Mouse (Mus musculus): Measurements from ENCODE around the gene Fam126b. TPM values are rescaled to one million over a fixed set of nuclear protein-coding genes. Genes with fewer than 3 reads are reported as not detected.
"Not testable (repeated sequence)": the region's sequence is repeated elsewhere in the genome, so short reads cannot be mapped to it uniquely, and the experiment has no call there.

Fam126b gene
- polyA plus RNA-seq, 1 experiment from 2014 or later: 8.0 TPM

GRCm38 (mm10) chr1:58560370-58560769 lies 25.8 kb downstream of the Fam126b start:
- not testable (repeated sequence) for ATAC-seq (replicated peaks; ENCODE audit: low FRiP score); DNase-seq (ENCODE audit: low spot score); H3K9ac ChIP-seq (ENCODE audit: low read length); H3K4me3 ChIP-seq (ENCODE audit: low read depth, low read length); H3K27ac ChIP-seq (ENCODE audit: low read depth, low read length); H3K4me1 ChIP-seq (replicated peaks; ENCODE audit: control insufficient read depth, insufficient read depth, low read length); H3K4me2 ChIP-seq (ENCODE audit: low read depth, low read length, severe bottlenecking); H3K9me3 ChIP-seq (ENCODE audit: control insufficient read depth, low read length); H3K27me3 ChIP-seq (ENCODE audit: control insufficient read depth, insufficient read depth, low read length); H3K36me3 ChIP-seq (ENCODE audit: control insufficient read depth, insufficient read depth, low read length)
- WGBS: 89% methylated on average over 6 of the region's 6 CpGs

DNA sequence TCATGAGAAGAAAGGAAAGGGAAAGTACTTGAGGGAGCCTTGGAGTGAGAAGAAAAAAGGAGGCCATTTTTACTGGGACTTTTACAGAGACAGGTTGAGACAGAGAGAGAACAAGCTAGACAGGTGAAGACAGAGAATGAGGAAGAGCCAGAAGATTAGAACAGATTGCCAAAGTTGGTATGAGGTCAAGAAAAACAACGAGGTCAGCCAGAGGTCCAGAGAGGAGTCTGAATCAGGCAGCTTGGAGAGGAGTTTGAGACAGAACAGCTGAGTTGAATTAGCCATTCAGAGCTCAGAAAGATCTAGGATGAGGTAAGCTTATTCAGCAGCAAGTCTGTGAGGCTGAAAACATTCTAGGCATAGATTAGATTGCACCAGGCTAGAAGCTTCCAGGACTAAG lies 44.7 kb downstream of the Fam126b start:
- Histone ChIP-seq H3K27ac (ENCODE audit: low read depth, low read length) (no peak overlapping the region), H3K4me1 (replicated peaks; ENCODE audit: control insufficient read depth, insufficient read depth, low read length) (no peaks in the 10 kb centered on the region), H3K9me3 (ENCODE audit: control insufficient read depth, low read length) (no peaks in the 10 kb centered on the region), H3K36me3 (ENCODE audit: control insufficient read depth, insufficient read depth, low read length) (no peaks in the 10 kb centered on the region), H3K27me3 (ENCODE audit: control insufficient read depth, insufficient read depth, low read length) (no peaks in the 10 kb centered on the region), H3K9ac (ENCODE audit: low read length) (no peak overlapping the region), H3K4me3 (ENCODE audit: low read depth, low read length) (no peak overlapping the region), H3K4me2 (ENCODE audit: low read depth, low read length, severe bottlenecking) (no peak overlapping the region)
- DNase-seq (ENCODE audit: low spot score): no peak
- WGBS: 75% methylated on average over 1 of the region's 1 CpGs
- no peak for ATAC-seq (replicated peaks; ENCODE audit: low FRiP score)

DNA sequence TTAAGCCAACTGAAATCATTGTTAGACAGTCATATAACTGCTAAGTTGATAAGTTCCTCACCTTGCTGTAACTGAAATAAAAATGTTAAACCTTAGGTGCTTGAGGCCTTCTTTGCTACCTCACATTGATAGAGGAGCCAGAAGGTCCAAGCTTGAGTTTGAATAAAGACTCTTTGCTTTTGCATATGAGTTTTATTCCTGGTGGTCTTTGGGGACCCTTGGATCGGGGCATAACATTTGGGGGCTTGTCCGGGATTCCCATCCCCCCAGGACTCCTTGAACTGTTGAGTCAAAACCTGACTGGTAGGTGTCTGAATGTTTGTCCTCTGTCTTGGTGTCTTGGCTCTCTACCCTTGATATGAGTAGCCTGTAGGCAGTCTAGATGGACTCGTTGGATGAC lies 78.9 kb downstream of the Fam126b start:
- peaks cover 3% of the 10 kb centered on the region for H3K36me3 ChIP-seq (ENCODE audit: control insufficient read depth, insufficient read depth, low read length)
- H3K4me2 ChIP-seq (ENCODE audit: low read depth, low read length, severe bottlenecking): no peak overlapping the region
- no peaks in the 10 kb centered on the region for H3K27me3 ChIP-seq (ENCODE audit: control insufficient read depth, insufficient read depth, low read length)
- peaks cover 13% of the 10 kb centered on the region for H3K9me3 ChIP-seq (ENCODE audit: control insufficient read depth, low read length)
- no peak overlapping the region for H3K9ac ChIP-seq (ENCODE audit: low read length)
- 92% methylated on average over 3 of the region's 3 CpGs for WGBS
- DNase-seq (ENCODE audit: low spot score): no peak
- no peaks in the 10 kb centered on the region; the same call in 1 of the 2 replicates for H3K4me1 ChIP-seq (replicated peaks; ENCODE audit: control insufficient read depth, insufficient read depth, low read length)
- no peak for ATAC-seq (replicated peaks; ENCODE audit: low FRiP score)
- no peak overlapping the region for H3K4me3 ChIP-seq (ENCODE audit: low read depth, low read length)
- no peak overlapping the region for H3K27ac ChIP-seq (ENCODE audit: low read depth, low read length)

- peak within 1 kb of the TSS; percentile 67 for H3K4me2 ChIP-seq (ENCODE audit: low read depth, low read length, severe bottlenecking)
- peak within 1 kb of the TSS; percentile 84 for H3K9ac ChIP-seq (ENCODE audit: low read length)
- ATAC-seq (replicated peaks; ENCODE audit: low FRiP score) (peak; percentile 99), DNase-seq (ENCODE audit: low spot score) (peak; percentile 93)
- H3K9me3 ChIP-seq (ENCODE audit: control insufficient read depth, low read length): peaks cover 13% of the 10 kb centered on the region
- H3K36me3 ChIP-seq (ENCODE audit: control insufficient read depth, insufficient read depth, low read length): peaks cover 5% of the 10 kb centered on the region
- WGBS: 1% methylated on average over 64 of the region's 64 CpGs
- H3K27ac ChIP-seq (ENCODE audit: low read depth, low read length): peak within 1 kb of the TSS; percentile 61; the same call in 1 of the 2 replicates
- H3K4me1 ChIP-seq (replicated peaks; ENCODE audit: control insufficient read depth, insufficient read depth, low read length): no peaks in the 10 kb centered on the region; the same call in 1 of the 2 replicates
- H3K27me3 ChIP-seq (ENCODE audit: control insufficient read depth, insufficient read depth, low read length): no peaks in the 10 kb centered on the region
- peak within 1 kb of the TSS; percentile 86 for H3K4me3 ChIP-seq (ENCODE audit: low read depth, low read length)
These were observed 81.4 kb downstream of the Fam126b start, which contains the start of gene Orc2 for GRCm38 (mm10) chr1:58504577-58505254. Orc2 (minus strand) TSS chr1:58505109.

- Histone ChIP-seq H3K27ac (ENCODE audit: low read depth, low read length) (no peak overlapping the region), H3K4me2 (ENCODE audit: low read depth, low read length, severe bottlenecking) (peak overlapping the region; percentile 67), H3K27me3 (ENCODE audit: control insufficient read depth, insufficient read depth, low read length) (no peaks in the 10 kb centered on the region), H3K36me3 (ENCODE audit: control insufficient read depth, insufficient read depth, low read length) (peaks cover 7% of the 10 kb centered on the region), H3K9ac (ENCODE audit: low read length) (peak overlapping the region; percentile 84), H3K4me3 (ENCODE audit: low read depth, low read length) (peak overlapping the region; percentile 86), H3K9me3 (ENCODE audit: control insufficient read depth, low read length) (peaks cover 13% of the 10 kb centered on the region), H3K4me1 (replicated peaks; ENCODE audit: control insufficient read depth, insufficient read depth, low read length) (no peaks in the 10 kb centered on the region; the same call in 1 of the 2 replicates)
- 26% methylated on average over 9 of the region's 9 CpGs for WGBS
- no peak for ATAC-seq (replicated peaks; ENCODE audit: low FRiP score)
- DNase-seq (ENCODE audit: low spot score): no peak
These were observed 82.2 kb downstream of the Fam126b start for GRCm38 (mm10) chr1:58503793-58504370.

GRCm38 (mm10) chr1:58503134-58503533 lies 83.0 kb downstream of the Fam126b start:
- ATAC-seq (replicated peaks; ENCODE audit: low FRiP score) (no peak), DNase-seq (ENCODE audit: low spot score) (no peak)
- H3K9ac ChIP-seq (ENCODE audit: low read length): no peak overlapping the region
- peak overlapping the region; percentile 86; the same call in 1 of the 2 replicates for H3K4me3 ChIP-seq (ENCODE audit: low read depth, low read length)
- no peaks in the 10 kb centered on the region for H3K27me3 ChIP-seq (ENCODE audit: control insufficient read depth, insufficient read depth, low read length)
- peaks cover 13% of the 10 kb centered on the region for H3K9me3 ChIP-seq (ENCODE audit: control insufficient read depth, low read length)
- H3K4me1 ChIP-seq (replicated peaks; ENCODE audit: control insufficient read depth, insufficient read depth, low read length): no peaks in the 10 kb centered on the region; the same call in 1 of the 2 replicates
- H3K36me3 ChIP-seq (ENCODE audit: control insufficient read depth, insufficient read depth, low read length): peaks cover 7% of the 10 kb centered on the region
- H3K4me2 ChIP-seq (ENCODE audit: low read depth, low read length, severe bottlenecking): peak overlapping the region; percentile 67; the same call in 1 of the 2 replicates
- H3K27ac ChIP-seq (ENCODE audit: low read depth, low read length): no peak overlapping the region

DNA sequence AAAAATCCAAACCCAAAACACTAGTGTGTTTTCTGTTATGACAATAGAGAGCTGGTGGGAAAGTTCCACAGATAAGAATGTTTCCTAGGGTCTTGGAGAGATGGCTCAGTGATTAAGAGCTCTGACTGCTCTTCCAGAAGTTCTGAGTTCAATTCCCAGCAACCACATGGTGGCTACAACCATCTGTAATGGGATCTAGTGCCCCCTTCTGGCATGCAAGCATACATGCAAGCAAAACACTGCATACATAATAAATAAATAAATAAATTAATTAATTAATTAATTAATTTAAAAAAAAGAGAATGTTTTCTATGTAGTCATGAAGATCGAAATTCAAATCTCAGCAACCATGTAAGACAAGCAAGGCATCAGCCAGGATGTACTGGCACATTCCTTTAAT lies 87.4 kb downstream of the Fam126b start:
- no peak for ATAC-seq (replicated peaks; ENCODE audit: low FRiP score)

DNA sequence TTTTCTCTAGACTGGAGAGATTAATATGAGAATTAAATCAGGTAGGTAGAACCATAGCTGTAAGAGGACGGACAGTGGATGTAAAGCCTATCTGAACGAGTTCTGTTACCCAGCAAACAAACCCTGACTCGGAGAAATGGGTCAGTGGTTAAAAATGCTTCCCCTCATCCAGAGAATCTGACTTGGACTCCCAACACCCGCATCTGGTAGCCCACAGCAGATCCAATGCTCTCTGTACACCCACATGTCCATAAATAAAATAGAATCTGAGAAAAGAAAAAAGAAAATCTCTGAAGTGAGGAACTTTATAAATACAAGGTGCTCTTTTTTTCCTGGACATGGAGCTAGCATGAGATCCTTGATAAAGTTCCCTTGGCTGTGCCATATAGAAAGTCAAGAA lies 88.4 kb downstream of the Fam126b start:
- Histone ChIP-seq H3K4me2 (ENCODE audit: low read depth, low read length, severe bottlenecking) (no peak overlapping the region), H3K4me1 (replicated peaks; ENCODE audit: control insufficient read depth, insufficient read depth, low read length) (no peaks in the 10 kb centered on the region), H3K36me3 (ENCODE audit: control insufficient read depth, insufficient read depth, low read length) (peaks cover 16% of the 10 kb centered on the region), H3K9me3 (ENCODE audit: control insufficient read depth, low read length) (no peaks in the 10 kb centered on the region), H3K4me3 (ENCODE audit: low read depth, low read length) (no peak overlapping the region), H3K27me3 (ENCODE audit: control insufficient read depth, insufficient read depth, low read length) (no peaks in the 10 kb centered on the region), H3K9ac (ENCODE audit: low read length) (no peak overlapping the region), H3K27ac (ENCODE audit: low read depth, low read length) (no peak overlapping the region)
- ATAC-seq (replicated peaks; ENCODE audit: low FRiP score) (no peak), DNase-seq (ENCODE audit: low spot score) (no peak)
- 96% methylated on average over 4 of the region's 4 CpGs for WGBS

More for the DNA sequence above, 87.4 kb downstream of the Fam126b start:
- Histone ChIP-seq H3K4me2 (ENCODE audit: low read depth, low read length, severe bottlenecking) (no peak overlapping the region), H3K9ac (ENCODE audit: low read length) (no peak overlapping the region), H3K27me3 (ENCODE audit: control insufficient read depth, insufficient read depth, low read length) (no peaks in the 10 kb centered on the region), H3K4me3 (ENCODE audit: low read depth, low read length) (no peak overlapping the region), H3K27ac (ENCODE audit: low read depth, low read length) (no peak overlapping the region), H3K9me3 (ENCODE audit: control insufficient read depth, low read length) (no peaks in the 10 kb centered on the region), H3K4me1 (replicated peaks; ENCODE audit: control insufficient read depth, insufficient read depth, low read length) (no peaks in the 10 kb centered on the region; the same call in 1 of the 2 replicates), H3K36me3 (ENCODE audit: control insufficient read depth, insufficient read depth, low read length) (peaks cover 13% of the 10 kb centered on the region)
- DNase-seq (ENCODE audit: low spot score): no peak
- WGBS: 88% methylated on average over 1 of the region's 1 CpGs
